Mouse (Mus musculus) forebrain, postnatal 0 days (tissue): ENCODE results near the gene D630003M21Rik. TPM values are rescaled to one million over a fixed set of nuclear protein-coding genes. Genes with fewer than 3 reads are reported as not detected.

Experiments used
- ATAC-seq: fragments of 200-750 bp; cut with Nextera tagmentation; 2 replicates; pipeline ENCODE4 v1.8.0; 2017; ENCODE audit warnings: mild to moderate bottlenecking, moderate library complexity
- DNase-seq: peaks from one replicate; pipeline ENCODE4 v3.0.0-alpha.2; 2015
- H3K27ac ChIP-seq: fragments of 300-500 bp; sonication (generic); 2 replicates; pipeline ENCODE4 v1.5.1; 2014; ENCODE audit warnings: low read depth, mild to moderate bottlenecking, antibody characterized with exemption, low read length, moderate library complexity, mixed read lengths
- H3K27me3 ChIP-seq: fragments of 300-500 bp; sonication (generic); 2 replicates; pipeline ENCODE4 v1.6.1; 2014; ENCODE audit warnings: mild to moderate bottlenecking, low read length, mixed read lengths; ENCODE audit not compliant: insufficient read depth
- H3K36me3 ChIP-seq: fragments of 300-500 bp; sonication (generic); 2 replicates; pipeline ENCODE4 v1.6.1; 2014; ENCODE audit warnings: mild to moderate bottlenecking, moderate library complexity; ENCODE audit not compliant: insufficient read depth
- H3K4me1 ChIP-seq: fragments of 300-500 bp; sonication (generic); 2 replicates; pipeline ENCODE4 v1.6.1; 2014; ENCODE audit warnings: antibody characterized with exemption; ENCODE audit not compliant: insufficient read depth
- H3K4me2 ChIP-seq: fragments of 300-500 bp; sonication (generic); 2 replicates; pipeline ENCODE4 v1.6.1; 2014; ENCODE audit warnings: low read depth, mild to moderate bottlenecking, moderate library complexity
- H3K4me3 ChIP-seq: fragments of 300-500 bp; sonication (generic); 2 replicates; pipeline ENCODE4 v1.5.1; 2014; ENCODE audit warnings: low read depth, low read length, mixed read lengths
- H3K9ac ChIP-seq: fragments of 300-500 bp; sonication (generic); 2 replicates; pipeline ENCODE4 v1.6.1; 2014; ENCODE audit warnings: mild to moderate bottlenecking
- H3K9me3 ChIP-seq: fragments of 300-500 bp; sonication (generic); 2 replicates; pipeline ENCODE4 v1.6.1; 2016; ENCODE audit warnings: low read length
- CTCF ChIP-seq: sonication (generic); IDR thresholded peaks from 2 replicates; pipeline ENCODE4 v1.5.1; 2016; ENCODE audit warnings: antibody characterized with exemption, control low read depth, low read depth
- WGBS: fragments of 180-500 bp; shearing (Covaris S2); extraction: QIAGEN DNeasy Blood & Tissue Kit; methylation state at CpG from one replicate; pipeline ENCODE4 v1.1.7; 2014; 5-methylcytosine and 5-hydroxymethylcytosine counted together
- polyA plus RNA-seq: library from polyadenylated mRNA; unstranded; fragments of >200 nt; fragmentation: Nextera tagmentation; extraction: Ambion mirVana; gene quantifications from 2 replicates; pipeline ENCODE4 v1.2.1, GENCODE M21; 2015
- total RNA-seq: library from RNA; depleted of rRNA; stranded (reverse); fragments of >200 nt; gene quantifications from 2 replicates; pipeline ENCODE4 v1.2.3, GENCODE M21; 2014

D630003M21Rik gene
- total and polyA plus RNA-seq, 2 experiments from 2014 or later, result 1.9 to 6.6 TPM

- no peaks in the 10 kb centered on the region for H3K9me3 ChIP-seq
- ATAC-seq, result no peak
- no peak overlapping the region for H3K9ac ChIP-seq
- no peak overlapping the region for H3K27ac ChIP-seq
- peaks cover 5% of the 10 kb centered on the region; the same call in 1 of the 2 replicates for H3K27me3 ChIP-seq
- no peak overlapping the region for H3K4me2 ChIP-seq
- no peak overlapping the region for H3K4me3 ChIP-seq
- no peaks in the 10 kb centered on the region for H3K4me1 ChIP-seq
- WGBS, result 95% methylated on average over 8 of the region's 8 CpGs
- TF ChIP-seq CTCF, result no peak
- H3K36me3 ChIP-seq, result no peaks in the 10 kb centered on the region
- no peak for DNase-seq
Observed at GRCm38 (mm10) chr2:158146971-158147370, 82.1 kb downstream of the D630003M21Rik start.

- peak; percentile 37 for DNase-seq
- H3K4me1 ChIP-seq, result no peaks in the 10 kb centered on the region
- no peaks in the 10 kb centered on the region for H3K36me3 ChIP-seq
- TF ChIP-seq CTCF, result peak; percentile 56
- peak within 1 kb of the TSS; percentile 41 for H3K4me2 ChIP-seq
- ATAC-seq, result 0 out of 2 replicates have a peak, but pooled peaks have one; percentile 18
- no peak within 1 kb of the TSS for H3K27ac ChIP-seq
- H3K27me3 ChIP-seq, result peaks cover 5% of the 10 kb centered on the region; the same call in 1 of the 2 replicates
- 0 out of 2 replicates have a peak within 1 kb of the TSS, but pooled peaks have one; percentile 22 for H3K9ac ChIP-seq
- H3K9me3 ChIP-seq, result no peaks in the 10 kb centered on the region
- 2% methylated on average over 33 of the region's 33 CpGs for WGBS
- no peak within 1 kb of the TSS for H3K4me3 ChIP-seq
Observed at GRCm38 (mm10) chr2:158146223-158146622, 82.8 kb downstream of the D630003M21Rik start, which contains the start of gene Tgm2. Gene Tgm2, minus strand, starts transcription at chr2:158146436.

- Histone ChIP-seq H3K27me3 (peaks cover 5% of the 10 kb centered on the region; the same call in 1 of the 2 replicates), H3K36me3 (no peaks in the 10 kb centered on the region), H3K4me3 (no peak overlapping the region), H3K9ac (no peak overlapping the region), H3K9me3 (no peaks in the 10 kb centered on the region), H3K4me2 (peak overlapping the region; percentile 41; the same call in 1 of the 2 replicates), H3K27ac (no peak overlapping the region), H3K4me1 (no peaks in the 10 kb centered on the region)
- ATAC-seq (no peak), DNase-seq (no peak)
- TF ChIP-seq CTCF, result no peak
- 75% methylated on average over 5 of the region's 5 CpGs for WGBS
Observed at GRCm38 (mm10) chr2:158145528-158146065, 83.4 kb downstream of the D630003M21Rik start.

GRCm38 (mm10) chr2:158144750-158145527, 84.1 kb downstream of the D630003M21Rik start:
- TF ChIP-seq CTCF, result no peak
- no peaks in the 10 kb centered on the region for H3K9me3 ChIP-seq
- no peak overlapping the region for H3K4me2 ChIP-seq
- H3K27ac ChIP-seq, result no peak overlapping the region
- DNase-seq, result no peak
- peaks cover 5% of the 10 kb centered on the region; the same call in 1 of the 2 replicates for H3K27me3 ChIP-seq
- no peak for ATAC-seq
- 86% methylated on average over 6 of the region's 6 CpGs for WGBS
- no peak overlapping the region for H3K9ac ChIP-seq
- H3K4me1 ChIP-seq, result no peaks in the 10 kb centered on the region
- no peak overlapping the region for H3K4me3 ChIP-seq
- H3K36me3 ChIP-seq, result no peaks in the 10 kb centered on the region

DNA sequence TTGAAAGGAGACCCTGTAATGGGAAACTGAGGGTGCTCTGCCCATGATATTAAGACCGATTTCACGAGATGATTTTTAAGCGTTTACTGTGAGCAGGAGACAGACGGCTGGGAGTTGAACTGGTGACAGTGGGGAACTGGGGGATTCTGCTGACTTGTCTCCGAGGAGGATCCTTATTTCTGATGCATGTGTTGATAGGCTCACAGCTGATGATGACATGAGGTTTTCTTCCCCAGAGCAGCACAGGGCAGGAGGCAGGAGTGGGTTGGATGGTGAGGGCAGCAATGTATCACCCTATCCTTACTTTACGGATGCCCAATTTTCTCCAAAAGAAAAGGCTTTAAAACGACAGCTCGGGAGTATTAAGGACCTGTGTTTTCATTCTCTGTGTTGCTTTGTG, 84.8 kb downstream of the D630003M21Rik start:
- Histone ChIP-seq H3K36me3 (no peaks in the 10 kb centered on the region), H3K27me3 (peaks cover 5% of the 10 kb centered on the region; the same call in 1 of the 2 replicates), H3K9me3 (no peaks in the 10 kb centered on the region), H3K4me1 (no peaks in the 10 kb centered on the region), H3K4me2 (no peak overlapping the region), H3K4me3 (no peak overlapping the region), H3K9ac (no peak overlapping the region), H3K27ac (no peak overlapping the region)
- DNase-seq (no peak), ATAC-seq (no peak)
- 49% methylated on average over 8 of the region's 8 CpGs for WGBS
- no peak for TF ChIP-seq CTCF

DNA sequence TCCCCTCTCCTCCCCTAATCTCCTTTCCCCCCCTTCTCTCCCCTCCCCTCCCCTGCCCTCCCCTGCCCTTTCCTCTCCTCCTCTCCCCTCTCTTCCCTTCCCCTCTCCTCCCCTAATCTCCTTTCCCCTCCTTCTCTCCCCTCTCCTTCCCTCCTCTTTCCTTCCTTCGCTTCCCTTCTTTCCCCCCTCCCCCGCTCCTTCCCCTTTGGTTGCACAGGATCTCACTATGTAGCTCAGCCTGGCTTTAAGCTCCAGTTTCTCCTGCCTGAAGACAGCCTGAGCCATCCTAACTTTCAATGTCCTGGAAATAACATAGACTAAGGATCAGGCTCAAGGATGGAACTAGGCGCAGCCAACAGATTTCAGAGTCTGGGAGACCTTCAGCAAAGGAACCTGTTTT, 85.2 kb downstream of the D630003M21Rik start:
- Histone ChIP-seq H3K4me2 (no peak overlapping the region), H3K27ac (no peak overlapping the region), H3K9ac (no peak overlapping the region), H3K9me3 (no peaks in the 10 kb centered on the region), H3K27me3 (peaks cover 5% of the 10 kb centered on the region; the same call in 1 of the 2 replicates), H3K4me1 (no peaks in the 10 kb centered on the region), H3K36me3 (no peaks in the 10 kb centered on the region), H3K4me3 (no peak overlapping the region)
- 53% methylated on average over 3 of the region's 3 CpGs for WGBS
- ATAC-seq (no peak), DNase-seq (no peak)
- no peak for TF ChIP-seq CTCF

DNA sequence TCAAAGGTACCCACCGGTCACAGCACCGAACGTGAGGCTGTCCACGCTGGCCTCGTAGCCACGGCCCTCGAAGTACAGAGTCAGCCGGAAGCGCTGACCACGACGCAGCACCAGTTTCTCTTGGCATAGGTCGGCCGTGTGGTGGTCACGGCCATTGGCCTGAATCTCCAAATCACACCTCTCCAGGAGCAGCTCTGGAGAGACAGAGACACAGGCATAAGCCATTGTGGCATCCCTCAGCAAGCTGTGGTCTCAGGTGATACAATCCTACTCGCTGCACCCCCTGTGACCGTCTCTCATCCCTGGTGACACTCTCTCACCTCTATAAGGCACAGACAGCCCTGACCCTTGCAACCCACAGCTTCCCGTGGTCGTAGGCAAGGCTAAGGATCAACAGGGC, 86.0 kb downstream of the D630003M21Rik start:
- no peaks in the 10 kb centered on the region for H3K4me1 ChIP-seq
- H3K4me3 ChIP-seq, result no peak overlapping the region
- no peak for ATAC-seq
- H3K27ac ChIP-seq, result no peak overlapping the region
- no peak overlapping the region for H3K4me2 ChIP-seq
- WGBS, result 88% methylated on average over 18 of the region's 18 CpGs
- H3K36me3 ChIP-seq, result no peaks in the 10 kb centered on the region
- H3K27me3 ChIP-seq, result peaks cover 5% of the 10 kb centered on the region; the same call in 1 of the 2 replicates
- no peak for DNase-seq
- TF ChIP-seq CTCF, result no peak
- H3K9ac ChIP-seq, result no peak overlapping the region
- H3K9me3 ChIP-seq, result no peaks in the 10 kb centered on the region
